Mouse (Mus musculus) heart, adult 2 months (tissue): ENCODE data around the gene Mad1l1. TPM values are rescaled to one million over a fixed set of nuclear protein-coding genes. Genes with fewer than 3 reads are reported as not detected.

Experiments used
- DNase-seq, 2 experiments: peaks; one replicate each; pipeline ENCODE4 v3.0.0; 2021
- H3K27ac ChIP-seq: fragments of 200-600 bp; 2 replicates; pipeline ENCODE4 v1.8.1; 2022
- H3K27me3 ChIP-seq: fragments of 200-500 bp; 2 replicates; pipeline ENCODE4 v1.6.1; 2012; ENCODE audit warnings: mild to moderate bottlenecking, low read length, inconsistent platforms, mixed read lengths; ENCODE audit not compliant: control insufficient read depth, insufficient read depth
- H3K36me3 ChIP-seq: fragments of 200-500 bp; 2 replicates; pipeline ENCODE4 v1.6.1; 2012; ENCODE audit warnings: low read length, inconsistent platforms; ENCODE audit not compliant: control insufficient read depth, insufficient read depth
- H3K4me1 ChIP-seq: fragments of 200-500 bp; 2 replicates; pipeline ENCODE4 v1.6.1; 2011; ENCODE audit warnings: low read length; ENCODE audit not compliant: control insufficient read depth, insufficient read depth
- H3K4me3 ChIP-seq: fragments of 200-600 bp; 2 replicates; pipeline ENCODE4 v1.8.1; 2022
- H3K79me2 ChIP-seq: fragments of 200-500 bp; replicated peaks from 2 replicates; pipeline ENCODE4 v1.6.1; 2012; ENCODE audit warnings: mild to moderate bottlenecking, inconsistent platforms, low read length, moderate library complexity, mixed read lengths; ENCODE audit not compliant: control insufficient read depth, insufficient read depth
- H3K9ac ChIP-seq: fragments of 200-500 bp; 2 replicates; pipeline ENCODE4 v1.6.1; 2012; ENCODE audit warnings: low read depth, mild to moderate bottlenecking, control low read depth, inconsistent platforms, low read length, mixed read lengths
- CTCF ChIP-seq: fragments of 200-600 bp; IDR thresholded peaks from 2 replicates; pipeline ENCODE4 v1.8.1; 2022; ENCODE audit warnings: antibody characterized with exemption, mild to moderate bottlenecking, moderate library complexity
- EP300 ChIP-seq: fragments of 200-500 bp; IDR thresholded peaks from 2 replicates; pipeline ENCODE4 v1.6.1; 2011; ENCODE audit warnings: low read depth, low read length, control low read depth; ENCODE audit not compliant: insufficient read depth
- POLR2A ChIP-seq: fragments of 200-500 bp; IDR thresholded peaks from 2 replicates; pipeline ENCODE4 v1.6.1; 2011; ENCODE audit warnings: mild to moderate bottlenecking, low read depth, low read length, control low read depth; ENCODE audit not compliant: insufficient read depth
- WGBS: fragments of 180-500 bp; shearing (Covaris S2); methylation state at CpG from one replicate; pipeline ENCODE4 v1.1.7; 2018; 5-methylcytosine and 5-hydroxymethylcytosine counted together
- intact Hi-C: fragments of 180-260 bp; cut with DNase I; formaldehyde crosslinking; loops from one replicate; pipeline ENCODE4 v1.15.1; 2025
- polyA plus RNA-seq: library from polyadenylated mRNA; depleted of rRNA; stranded (reverse); fragments of >200 nt; gene quantifications from 2 replicates; pipeline ENCODE4 v1.2.3, GENCODE M21; 2012
- total RNA-seq, 2 experiments: library from RNA; stranded (reverse); gene quantifications; 2 replicates each; pipeline ENCODE4 v1.2.3; 2021

Gene Mad1l1
- total and polyA plus RNA-seq, 3 experiments = 9.4 to 12.2 (median 10.1) TPM

GRCm38 (mm10) chr5:140016896-140017295, 304.5 kb downstream of the Mad1l1 start:
- H3K79me2 ChIP-seq = no peaks in the 10 kb centered on the region
- H3K9ac ChIP-seq = no peak overlapping the region
- no peak for DNase-seq
- WGBS = 96% methylated on average over 1 of the region's 1 CpGs
- TF ChIP-seq EP300 (no peak), POLR2A (no peak), CTCF (no peak)
- H3K27ac ChIP-seq = no peak overlapping the region
- no peaks in the 10 kb centered on the region for H3K27me3 ChIP-seq
- no peak overlapping the region for H3K4me3 ChIP-seq
- intact Hi-C loops = no loop called here
- no peaks in the 10 kb centered on the region for H3K4me1 ChIP-seq
- no peaks in the 10 kb centered on the region for H3K36me3 ChIP-seq

DNA sequence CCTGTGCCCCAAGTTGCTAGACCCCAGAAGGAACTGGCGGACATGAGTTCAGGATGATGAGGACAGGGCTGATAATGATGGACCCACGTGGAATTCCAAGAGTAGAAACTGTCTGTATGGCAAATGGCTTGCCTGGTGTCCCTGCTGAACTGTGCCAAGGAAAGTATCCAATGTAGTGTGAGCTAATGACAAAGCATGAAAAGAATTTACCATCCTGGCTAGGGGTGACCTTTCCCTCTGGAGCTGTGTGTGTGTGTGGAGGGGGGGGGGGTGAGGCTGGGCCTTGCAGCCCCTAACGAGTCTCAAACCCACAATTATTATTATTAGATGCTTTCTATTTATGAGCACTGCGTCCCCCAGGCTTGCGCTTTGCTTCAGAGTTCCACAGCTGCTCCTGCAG, 307.7 kb downstream of the Mad1l1 start:
- no peak overlapping the region for H3K27ac ChIP-seq
- TF ChIP-seq EP300 (no peak), CTCF (no peak), POLR2A (no peak)
- no peak overlapping the region for H3K4me3 ChIP-seq
- no peaks in the 10 kb centered on the region for H3K79me2 ChIP-seq
- H3K27me3 ChIP-seq = no peaks in the 10 kb centered on the region
- no peak for DNase-seq
- H3K36me3 ChIP-seq = no peaks in the 10 kb centered on the region
- no peaks in the 10 kb centered on the region for H3K4me1 ChIP-seq
- H3K9ac ChIP-seq = no peak overlapping the region
- 63% methylated on average over 5 of the region's 5 CpGs for WGBS
- intact Hi-C loops = no loop called here

GRCm38 (mm10) chr5:140012286-140012967, 308.9 kb downstream of the Mad1l1 start:
- Histone ChIP-seq H3K79me2 (no peaks in the 10 kb centered on the region), H3K27ac (no peak overlapping the region), H3K4me1 (no peaks in the 10 kb centered on the region), H3K36me3 (no peaks in the 10 kb centered on the region), H3K9ac (no peak overlapping the region), H3K27me3 (no peaks in the 10 kb centered on the region), H3K4me3 (no peak overlapping the region)
- TF ChIP-seq CTCF = no peak
- TF ChIP-seq EP300 = no peak
- no peak for TF ChIP-seq POLR2A
- DNase-seq = no peak
- WGBS = 83% methylated on average over 12 of the region's 12 CpGs
- intact Hi-C loops = no loop called here

DNA sequence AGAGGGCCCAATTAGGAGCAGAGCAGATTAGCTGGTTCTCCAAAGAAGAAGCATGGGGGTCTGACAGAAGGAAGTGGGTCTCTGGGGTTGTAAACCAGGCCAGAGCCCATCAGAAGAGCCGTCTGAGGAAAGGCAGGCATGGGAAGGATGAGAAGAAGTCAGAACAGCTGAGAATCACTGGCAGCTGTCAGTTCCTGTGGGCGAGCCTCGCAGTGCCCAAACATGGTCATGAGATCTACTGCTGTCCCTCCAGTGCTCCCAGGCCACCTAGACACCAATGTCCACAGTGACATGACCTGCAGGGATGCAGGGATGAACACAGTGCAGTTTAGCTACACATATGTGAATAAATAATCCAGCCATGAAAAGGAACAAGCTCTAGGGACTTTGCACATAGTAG, 310.9 kb downstream of the Mad1l1 start:
- Histone ChIP-seq H3K27ac (no peak overlapping the region), H3K9ac (no peak overlapping the region), H3K79me2 (no peaks in the 10 kb centered on the region), H3K27me3 (no peaks in the 10 kb centered on the region), H3K36me3 (no peaks in the 10 kb centered on the region), H3K4me1 (no peaks in the 10 kb centered on the region), H3K4me3 (no peak overlapping the region)
- TF ChIP-seq CTCF (no peak), EP300 (no peak), POLR2A (no peak)
- intact Hi-C loops = no loop called here
- WGBS = 90% methylated on average over 3 of the region's 3 CpGs
- DNase-seq = no peak

DNA sequence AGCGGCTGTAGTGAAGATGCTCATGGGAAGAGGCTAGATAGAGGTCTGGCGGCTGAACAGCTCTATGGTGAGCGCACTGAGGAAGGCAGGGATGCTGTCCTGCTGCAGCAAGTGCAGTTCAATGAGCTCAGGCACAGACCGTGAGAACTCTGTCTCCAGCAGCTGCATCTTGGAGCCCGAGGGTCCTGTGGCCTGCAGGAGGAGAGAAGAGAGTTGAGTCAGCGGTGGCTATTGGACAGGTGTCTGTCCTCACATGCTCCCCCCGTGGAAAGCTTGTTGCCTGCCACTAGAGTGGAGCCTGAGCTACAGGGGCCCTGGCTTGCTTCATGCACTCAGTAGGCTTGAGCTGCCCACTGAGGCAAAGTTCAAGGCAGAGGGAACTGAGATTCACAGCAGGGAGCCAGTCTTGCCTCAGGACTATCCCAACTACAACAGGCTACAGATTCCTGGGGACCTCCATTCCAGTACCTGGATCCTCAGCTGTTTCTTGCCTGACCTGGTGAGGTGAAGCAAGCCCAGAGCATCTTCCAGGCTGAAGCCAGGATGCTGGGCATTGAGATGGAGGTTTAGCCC, 312.2 kb downstream of the Mad1l1 start:
- H3K79me2 ChIP-seq = no peaks in the 10 kb centered on the region
- intact Hi-C loops = no loop called here
- H3K36me3 ChIP-seq = no peaks in the 10 kb centered on the region
- no peak for DNase-seq
- no peak overlapping the region for H3K9ac ChIP-seq
- H3K4me1 ChIP-seq = no peaks in the 10 kb centered on the region
- WGBS = 85% methylated on average over 7 of the region's 7 CpGs
- H3K4me3 ChIP-seq = no peak overlapping the region
- TF ChIP-seq POLR2A = no peak
- TF ChIP-seq EP300 = no peak
- no peak for TF ChIP-seq CTCF
- no peak overlapping the region for H3K27ac ChIP-seq
- no peaks in the 10 kb centered on the region for H3K27me3 ChIP-seq

GRCm38 (mm10) chr5:140008523-140008806, 312.9 kb downstream of the Mad1l1 start:
- TF ChIP-seq POLR2A = no peak
- H3K4me3 ChIP-seq = no peak overlapping the region
- no peak for DNase-seq
- no peaks in the 10 kb centered on the region for H3K27me3 ChIP-seq
- no peaks in the 10 kb centered on the region for H3K79me2 ChIP-seq
- H3K9ac ChIP-seq = no peak overlapping the region
- no peaks in the 10 kb centered on the region for H3K4me1 ChIP-seq
- WGBS = 87% methylated on average over 5 of the region's 5 CpGs
- intact Hi-C loops = no loop called here
- H3K36me3 ChIP-seq = no peaks in the 10 kb centered on the region
- no peak overlapping the region for H3K27ac ChIP-seq
